Mouse (Mus musculus) R1 (cell line): ENCODE measurements around the gene Tbx6.
"Not testable (repeated sequence)": the region's sequence is repeated elsewhere in the genome, so short reads cannot be mapped to it uniquely, and the experiment has no call there.

Experiments used
- DNase-seq: peaks from one replicate; pipeline ENCODE4 v3.0.0-alpha.2; 2018; ENCODE audit warnings: low read depth, low spot score

Tbx6 gene

GRCm38 (mm10) chr7:126767001-126767400 is 14.3 kb upstream of the Tbx6 start:
- DNase-seq, result no peak

GRCm38 (mm10) chr7:126770784-126771183 is 10.5 kb upstream of the Tbx6 start:
- DNase-seq, result no peak

DNA sequence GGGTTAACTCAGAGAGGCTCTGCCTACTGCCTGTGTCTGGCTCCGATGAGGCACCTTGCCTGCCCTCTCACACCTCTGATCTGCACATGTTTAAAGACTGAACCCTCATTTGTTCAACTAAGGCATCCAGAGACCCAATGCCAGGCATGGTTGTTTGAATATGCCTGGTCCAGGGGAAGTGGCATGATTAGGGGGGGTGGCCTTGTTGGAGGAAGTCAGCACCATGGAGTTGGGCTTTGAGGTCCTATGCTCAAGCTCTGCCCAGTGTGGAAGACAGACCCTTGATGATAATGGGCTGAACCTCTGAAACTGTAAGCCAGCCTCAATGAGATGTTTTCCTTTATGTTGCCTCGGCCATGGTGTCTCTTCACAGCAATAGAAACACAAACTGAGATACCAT is 7.9 kb upstream of the Tbx6 start:
- DNase-seq, result no peak

- DNase-seq, result no peak
These were observed 6.8 kb upstream of the Tbx6 start for GRCm38 (mm10) chr7:126774463-126774862.

- no peak for DNase-seq
These were observed 5.9 kb upstream of the Tbx6 start for GRCm38 (mm10) chr7:126775185-126775977.

DNA sequence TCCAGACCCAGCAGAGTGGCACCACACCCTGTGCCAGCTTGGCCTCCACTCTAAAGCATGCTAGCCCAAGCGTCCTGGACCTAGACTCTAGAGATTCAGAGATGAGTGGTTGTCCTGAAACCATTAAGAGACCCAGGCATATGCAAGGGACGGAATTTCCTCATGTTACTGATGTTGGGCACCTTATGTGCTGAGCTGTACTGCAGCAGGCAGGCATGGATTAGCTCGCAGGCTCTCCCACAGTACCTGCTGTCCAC is 5.4 kb upstream of the Tbx6 start:
- no peak for DNase-seq

DNA sequence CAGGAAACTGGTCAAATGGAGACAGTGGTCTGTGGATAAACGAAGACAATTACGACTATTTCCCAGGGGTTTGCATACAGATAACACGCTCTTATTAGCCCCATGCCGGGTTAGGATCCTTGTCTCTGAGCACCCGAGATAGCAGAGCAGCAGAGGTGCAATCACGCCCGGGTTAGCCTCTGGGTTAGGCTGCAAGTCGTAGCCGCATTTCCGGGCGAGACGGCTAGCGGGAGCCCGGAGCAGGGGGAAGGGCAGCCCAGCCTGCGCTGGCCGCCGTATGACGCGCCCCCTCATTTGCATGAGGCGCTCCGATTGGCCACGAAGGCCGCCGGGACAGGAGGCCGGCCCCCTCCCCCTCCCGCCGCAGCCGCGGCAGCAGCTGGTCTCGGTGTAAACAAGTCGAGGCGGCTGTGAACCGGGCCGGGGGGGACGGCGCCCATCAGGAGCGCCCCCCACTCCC is 4.7 kb upstream of the Tbx6 start, which contains the start of gene Ypel3:
Gene Ypel3, plus strand, starts transcription at position 358 of the 460 bp plus-strand sequence.
- peak; percentile 81 for DNase-seq

DNA sequence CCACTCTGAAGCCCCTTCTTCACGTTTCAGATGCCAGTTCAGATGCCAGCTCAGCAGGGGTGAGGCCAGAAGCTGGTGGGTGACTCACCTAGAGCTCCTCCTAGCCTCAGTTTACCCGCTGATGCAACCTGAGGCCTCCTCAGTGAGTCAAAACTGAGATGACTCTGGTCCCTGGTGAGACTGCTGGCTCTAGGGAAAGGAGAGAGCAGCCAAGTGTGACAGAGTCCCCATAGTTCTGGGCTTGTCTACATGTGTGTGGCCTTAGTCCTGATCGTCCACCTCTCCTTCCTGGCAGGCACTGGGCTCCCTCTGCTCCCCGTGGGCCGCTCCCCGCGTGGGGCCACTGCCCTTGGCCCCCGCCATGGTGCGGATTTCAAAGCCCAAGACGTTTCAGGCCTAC is 3.8 kb upstream of the Tbx6 start:
- DNase-seq, result no peak

- DNase-seq, result no peak
These were observed 3.1 kb upstream of the Tbx6 start for GRCm38 (mm10) chr7:126778147-126778546.

- not testable (repeated sequence) for DNase-seq
These were observed 2.2 kb upstream of the Tbx6 start for GRCm38 (mm10) chr7:126779101-126779500.

- DNase-seq, result peak; percentile 87
These were observed 1.0 kb upstream of the Tbx6 start for GRCm38 (mm10) chr7:126779983-126780970.

DNA sequence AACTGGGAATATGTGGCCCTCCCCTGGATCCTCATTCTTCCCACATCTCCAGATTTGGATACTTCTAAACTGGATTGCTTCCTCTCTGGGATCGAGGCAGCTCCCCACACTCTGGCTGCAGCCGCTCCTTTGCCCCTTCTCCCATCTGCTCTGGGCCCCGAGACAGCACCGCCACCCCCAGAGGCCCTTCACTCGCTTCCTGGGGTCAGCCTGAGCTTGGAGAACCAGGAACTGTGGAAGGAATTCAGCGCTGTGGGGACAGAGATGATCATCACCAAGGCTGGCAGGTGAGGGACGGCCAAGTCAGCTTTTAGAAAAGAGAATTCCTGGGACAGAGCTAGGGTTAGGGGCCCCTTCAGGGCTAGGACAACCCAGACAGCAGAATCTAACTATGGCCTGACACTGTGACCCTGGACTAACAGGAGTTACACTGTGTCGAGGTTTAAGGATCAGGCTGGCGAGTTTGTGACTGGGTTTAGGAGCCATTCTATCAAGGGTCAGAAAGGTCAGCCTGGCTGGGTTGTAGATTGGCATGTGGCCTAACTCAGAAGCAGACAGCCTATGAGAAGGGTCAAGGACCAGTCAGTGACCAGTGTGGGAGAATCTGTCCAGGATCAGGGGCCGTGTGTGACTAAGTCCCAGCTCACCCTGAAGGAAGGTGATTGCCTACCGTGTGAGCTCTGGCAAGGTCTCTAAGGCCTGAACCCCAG is 533 bp downstream of the Tbx6 start:
- DNase-seq, result no peak

- DNase-seq, result no peak
These were observed 1.4 kb downstream of the Tbx6 start for GRCm38 (mm10) chr7:126782693-126783092.

GRCm38 (mm10) chr7:126784469-126784868 is 3.2 kb downstream of the Tbx6 start:
- DNase-seq, result no peak

- peak; percentile 25 for DNase-seq
These were observed 3.8 kb downstream of the Tbx6 start for GRCm38 (mm10) chr7:126785056-126785455.

GRCm38 (mm10) chr7:126786142-126786541 is 4.9 kb downstream of the Tbx6 start:
- DNase-seq, result no peak

DNA sequence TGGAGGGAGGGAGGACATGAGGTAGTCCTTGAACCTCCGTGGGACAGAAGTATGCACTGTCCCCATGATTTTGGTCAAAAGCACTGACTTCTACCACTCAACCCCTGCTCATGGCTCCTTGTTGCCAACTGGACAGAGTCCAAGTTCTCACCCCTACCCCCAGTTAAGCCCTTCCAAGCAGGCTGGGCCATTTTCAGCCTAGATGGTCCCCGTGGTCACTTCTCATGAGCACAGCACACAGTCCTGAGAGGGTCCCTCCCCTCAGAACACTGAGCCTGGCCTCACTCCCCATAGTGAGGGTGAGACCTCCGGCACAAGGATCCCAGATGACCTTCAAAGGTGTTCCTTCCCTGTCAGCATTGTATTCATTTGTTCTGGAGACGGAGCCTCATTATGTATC is 7.9 kb downstream of the Tbx6 start:
- no peak for DNase-seq

- peak; percentile 99 for DNase-seq
These were observed 10.8 kb downstream of the Tbx6 start, which contains the start of gene Ppp4c for GRCm38 (mm10) chr7:126791851-126792720. Ppp4c (minus strand) TSS chr7:126792496.

DNA sequence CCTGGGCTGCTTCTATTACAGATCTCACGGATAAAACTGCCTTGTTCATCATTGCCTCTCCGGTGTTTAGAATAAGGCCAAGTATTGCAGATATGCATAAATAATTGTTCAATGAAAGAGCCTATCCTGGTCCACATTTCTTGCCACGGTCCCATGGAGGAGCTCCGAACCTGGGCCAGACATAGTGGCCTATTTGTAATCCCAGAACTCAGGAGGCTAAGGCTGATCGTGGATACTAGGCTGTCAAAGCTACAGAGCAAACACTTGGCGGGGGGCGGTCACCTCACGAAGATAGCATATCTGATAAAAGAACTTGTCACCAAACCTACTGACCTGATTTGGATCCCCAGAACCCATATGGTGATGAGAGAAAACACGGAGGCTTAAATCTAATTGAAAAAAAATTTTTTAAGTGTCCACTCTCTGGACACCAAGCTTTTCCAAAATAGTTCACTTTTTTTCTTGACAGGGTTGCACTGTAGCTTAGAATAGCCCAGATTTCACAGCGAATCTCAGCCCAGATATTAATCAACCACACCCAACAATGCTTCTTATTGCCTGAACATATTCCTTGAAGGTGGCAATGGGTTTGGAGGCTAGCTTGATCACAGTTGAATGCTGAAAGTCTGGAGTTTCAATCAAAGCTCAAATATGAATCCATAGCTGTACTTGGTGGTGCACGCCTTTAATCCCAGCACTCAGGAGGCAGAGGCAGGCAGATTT is 11.6 kb downstream of the Tbx6 start:
- no peak for DNase-seq
